Mouse (Mus musculus) neural tube, embryonic 15.5 days (tissue): Measurements from ENCODE around the gene Acoxl. TPM values are rescaled to one million over a fixed set of nuclear protein-coding genes. Genes with fewer than 3 reads are reported as not detected.

ENCODE experiments used
- ATAC-seq: fragments of 200-750 bp; cut with Nextera tagmentation; 2 replicates; pipeline ENCODE4 v1.8.0; 2017; ENCODE audit warnings: mild to moderate bottlenecking, moderate TSS enrichment, moderate library complexity; ENCODE audit not compliant: low FRiP score
- H3K27ac ChIP-seq: fragments of 300-500 bp; sonication (generic); replicated peaks from 2 replicates; pipeline ENCODE4 v1.5.1; 2015; ENCODE audit warnings: mild to moderate bottlenecking, inconsistent platforms
- H3K27me3 ChIP-seq: fragments of 300-500 bp; sonication (generic); replicated peaks from 2 replicates; pipeline ENCODE4 v1.6.1; 2015; ENCODE audit warnings: inconsistent platforms
- H3K36me3 ChIP-seq: fragments of 300-500 bp; sonication (generic); 2 replicates; pipeline ENCODE4 v1.6.1; 2015; ENCODE audit warnings: inconsistent platforms
- H3K4me1 ChIP-seq: fragments of 300-500 bp; sonication (generic); 2 replicates; pipeline ENCODE4 v1.6.1; 2015; ENCODE audit warnings: inconsistent platforms
- H3K4me2 ChIP-seq: fragments of 300-500 bp; sonication (generic); 2 replicates; pipeline ENCODE4 v1.6.1; 2015; ENCODE audit warnings: inconsistent platforms, mild to moderate bottlenecking, moderate library complexity
- H3K4me3 ChIP-seq: fragments of 300-500 bp; sonication (generic); replicated peaks from 2 replicates; pipeline ENCODE4 v1.5.1; 2015; ENCODE audit warnings: mild to moderate bottlenecking, inconsistent platforms
- H3K9ac ChIP-seq: fragments of 300-500 bp; sonication (generic); replicated peaks from 2 replicates; pipeline ENCODE4 v1.6.1; 2015; ENCODE audit warnings: mild to moderate bottlenecking, inconsistent platforms
- H3K9me3 ChIP-seq: fragments of 300-500 bp; sonication (generic); replicated peaks from 2 replicates; pipeline ENCODE4 v1.6.1; 2016; ENCODE audit warnings: inconsistent platforms
- WGBS: fragments of 180-500 bp; shearing (Covaris S2); methylation state at CpG from one replicate; pipeline ENCODE4 v1.1.7; 2015; ENCODE audit warnings: mixed read lengths; 5-methylcytosine and 5-hydroxymethylcytosine counted together
- polyA plus RNA-seq: library from polyadenylated mRNA; unstranded; fragments of >200 nt; fragmentation: Nextera tagmentation; extraction: Ambion mirVana; gene quantifications from 2 replicates; pipeline ENCODE4 v1.2.1, GENCODE M21; 2015

Acoxl gene
- polyA plus RNA-seq, 1 experiment from 2014 or later: 0.13 TPM

DNA sequence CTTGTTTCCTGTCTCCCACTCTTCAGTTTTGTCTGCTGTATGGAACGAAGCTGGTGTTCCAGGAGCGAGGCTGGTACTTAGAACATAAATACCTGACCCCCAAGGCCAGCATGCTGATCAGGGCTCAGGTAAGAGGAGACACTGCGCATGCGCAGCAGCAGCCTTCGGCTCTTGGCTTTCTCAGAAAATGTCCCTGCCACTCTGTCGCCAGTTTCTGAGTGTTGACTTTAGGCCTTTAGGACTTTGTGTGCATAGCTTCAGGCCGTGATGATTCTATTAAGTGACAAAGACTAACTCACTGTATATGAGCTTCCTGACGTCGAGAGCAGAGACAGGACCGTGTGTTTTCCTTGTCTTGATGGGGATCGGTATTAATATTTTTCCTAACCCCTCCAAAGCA lies 267.0 kb downstream of the Acoxl start:
- no peaks in the 10 kb centered on the region for H3K4me1 ChIP-seq
- H3K36me3 ChIP-seq: no peaks in the 10 kb centered on the region
- H3K9ac ChIP-seq: no peak overlapping the region
- H3K4me3 ChIP-seq: no peak overlapping the region
- WGBS: 87% methylated on average over 11 of the region's 11 CpGs
- no peak overlapping the region for H3K4me2 ChIP-seq
- no peaks in the 10 kb centered on the region for H3K9me3 ChIP-seq
- H3K27ac ChIP-seq: no peak overlapping the region
- ATAC-seq: no peak
- H3K27me3 ChIP-seq: no peaks in the 10 kb centered on the region

DNA sequence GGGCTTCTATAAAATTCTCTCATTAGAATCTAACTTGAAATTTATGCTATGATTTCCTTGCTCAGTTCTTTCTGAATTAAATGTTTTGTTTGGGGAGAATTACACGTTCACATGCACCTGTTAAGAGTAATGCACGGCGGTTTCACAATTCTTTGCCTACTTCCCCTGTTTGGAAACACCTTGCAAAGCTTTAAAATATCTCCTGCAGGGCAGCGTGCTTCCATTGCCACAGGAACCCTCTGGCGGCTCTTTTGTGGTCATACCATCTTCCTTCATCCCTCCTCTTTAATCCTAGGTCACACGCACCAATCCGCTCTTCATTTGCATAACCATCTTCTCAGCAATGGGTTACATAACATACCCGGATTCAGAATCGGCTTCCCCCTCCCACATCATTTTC lies 272.9 kb downstream of the Acoxl start:
- WGBS: 65% methylated on average over 9 of the region's 9 CpGs
- no peak overlapping the region for H3K4me3 ChIP-seq
- H3K27me3 ChIP-seq: no peaks in the 10 kb centered on the region
- H3K9ac ChIP-seq: no peak overlapping the region
- no peak for ATAC-seq
- no peaks in the 10 kb centered on the region for H3K9me3 ChIP-seq
- H3K4me1 ChIP-seq: no peaks in the 10 kb centered on the region
- H3K36me3 ChIP-seq: no peaks in the 10 kb centered on the region
- H3K27ac ChIP-seq: no peak overlapping the region
- no peak overlapping the region for H3K4me2 ChIP-seq

DNA sequence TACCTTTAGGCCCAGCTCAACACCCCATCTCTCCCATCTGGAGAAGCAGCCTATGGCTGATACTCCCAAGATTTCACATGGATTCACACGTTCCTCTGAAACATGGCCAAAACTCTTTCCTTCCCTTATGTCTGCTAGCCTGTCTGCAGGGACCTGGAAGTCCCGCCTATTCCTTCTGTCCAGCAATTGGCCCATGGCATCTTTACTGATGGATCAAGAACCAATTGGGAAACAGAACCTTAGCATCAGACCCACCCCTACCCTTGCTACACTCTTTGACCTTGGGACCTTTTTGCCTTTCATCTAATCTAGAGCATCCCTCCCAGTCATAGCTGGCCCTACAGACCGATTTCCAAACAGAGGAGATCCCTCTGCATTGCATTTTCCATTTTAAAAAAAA lies 275.9 kb downstream of the Acoxl start:
- Histone ChIP-seq H3K4me1 (no peaks in the 10 kb centered on the region), H3K9me3 (no peaks in the 10 kb centered on the region), H3K4me2 (no peak overlapping the region), H3K27me3 (no peaks in the 10 kb centered on the region), H3K36me3 (no peaks in the 10 kb centered on the region), H3K4me3 (no peak overlapping the region), H3K9ac (no peak overlapping the region), H3K27ac (no peak overlapping the region)
- WGBS: 85% methylated on average over 3 of the region's 3 CpGs
- ATAC-seq: no peak

DNA sequence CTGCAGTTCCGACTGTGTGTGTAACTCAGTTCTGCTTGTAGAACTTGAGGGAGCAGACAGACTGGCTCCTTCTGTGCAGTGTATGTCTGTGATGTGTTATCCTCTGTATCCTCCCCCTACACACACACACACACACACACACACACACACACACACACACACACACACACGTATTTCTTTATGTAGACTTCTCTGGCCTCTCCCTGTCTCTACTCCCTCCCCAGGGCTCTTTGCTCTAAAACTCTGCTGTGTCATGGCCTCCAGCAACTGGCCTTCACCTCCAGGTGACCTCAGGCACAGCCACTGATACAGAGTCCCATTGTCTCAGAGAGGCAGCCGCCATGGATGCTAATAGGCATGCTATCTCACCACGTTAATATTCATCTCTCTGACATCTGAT lies 276.9 kb downstream of the Acoxl start:
- Histone ChIP-seq H3K4me2 (no peak overlapping the region), H3K9me3 (no peaks in the 10 kb centered on the region), H3K27ac (no peak overlapping the region), H3K27me3 (no peaks in the 10 kb centered on the region), H3K4me3 (no peak overlapping the region), H3K9ac (no peak overlapping the region), H3K4me1 (no peaks in the 10 kb centered on the region), H3K36me3 (no peaks in the 10 kb centered on the region)
- WGBS: 32% methylated on average over 4 of the region's 4 CpGs
- ATAC-seq: no peak

DNA sequence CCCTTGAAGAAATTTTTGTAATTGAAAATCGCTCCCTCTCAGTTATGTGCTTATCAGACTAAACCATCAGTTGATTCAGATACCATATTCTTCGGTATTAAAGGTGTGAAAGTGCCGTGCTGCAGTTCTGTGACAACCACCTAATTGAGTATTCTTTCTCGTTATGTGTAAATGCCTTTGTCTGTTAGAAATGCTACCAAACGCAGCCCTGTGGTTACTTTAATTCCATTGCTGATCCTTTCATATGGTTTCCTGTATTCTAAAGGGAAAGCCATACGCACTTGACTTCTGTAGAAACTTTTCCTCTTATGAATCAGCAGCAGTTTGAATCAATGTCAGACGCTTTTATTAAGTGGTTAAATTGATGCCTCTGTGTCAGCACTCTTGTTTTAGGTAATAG lies 278.9 kb downstream of the Acoxl start:
- ATAC-seq: no peak

DNA sequence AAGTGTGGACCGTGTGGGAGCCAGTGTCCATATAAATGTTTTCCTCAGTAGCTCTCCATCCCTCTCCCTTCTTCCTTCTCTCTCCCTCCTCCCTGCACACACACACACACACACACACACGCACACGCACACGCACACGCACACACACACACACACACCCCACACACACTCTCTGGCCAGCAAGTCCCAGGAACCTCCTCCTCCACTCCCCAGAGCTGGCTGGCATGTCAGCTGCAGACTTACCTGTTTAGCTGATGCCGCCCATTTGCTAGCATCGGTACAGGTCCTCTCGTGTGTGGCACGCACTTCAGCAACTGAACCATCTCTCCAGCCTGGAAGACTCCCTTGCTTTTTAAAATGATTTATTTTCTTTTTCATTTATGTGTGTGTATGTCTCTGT lies 280.3 kb downstream of the Acoxl start:
- no peak overlapping the region for H3K27ac ChIP-seq
- no peak overlapping the region for H3K4me3 ChIP-seq

More for the DNA sequence above, 278.9 kb downstream of the Acoxl start:
- H3K9ac ChIP-seq: no peak overlapping the region
- peaks cover 10% of the 10 kb centered on the region for H3K27me3 ChIP-seq
- no peak overlapping the region for H3K27ac ChIP-seq
- H3K9me3 ChIP-seq: no peaks in the 10 kb centered on the region
- WGBS: 68% methylated on average over 7 of the region's 7 CpGs
- H3K4me2 ChIP-seq: no peak overlapping the region
- H3K4me3 ChIP-seq: no peak overlapping the region
- peaks cover 5% of the 10 kb centered on the region for H3K4me1 ChIP-seq
- no peaks in the 10 kb centered on the region for H3K36me3 ChIP-seq

DNA sequence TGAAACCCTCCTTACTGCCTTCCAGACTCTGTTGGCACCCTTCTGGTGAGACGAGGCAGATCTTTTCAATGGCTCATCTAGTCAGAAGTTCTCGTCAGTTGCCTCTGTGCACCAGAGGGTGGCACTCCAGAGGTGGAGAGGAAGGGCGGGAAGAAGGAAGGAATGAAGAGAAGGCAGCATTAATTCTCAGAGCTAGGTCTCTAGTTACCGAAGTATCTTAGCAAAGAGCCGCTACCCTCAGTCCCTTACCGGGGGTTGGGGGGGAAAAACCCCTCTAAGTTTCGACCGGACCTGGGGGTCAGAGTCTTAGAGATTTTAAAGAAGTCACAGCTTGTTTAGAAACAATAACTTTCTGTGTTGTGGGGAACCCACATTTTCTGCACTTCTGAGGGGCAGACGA lies 283.8 kb downstream of the Acoxl start:
- H3K9ac ChIP-seq: no peak overlapping the region
- WGBS: 1% methylated on average over 9 of the region's 9 CpGs
- H3K27ac ChIP-seq: no peak overlapping the region
- H3K9me3 ChIP-seq: no peaks in the 10 kb centered on the region
- H3K4me3 ChIP-seq: peak overlapping the region; percentile 70
- peak overlapping the region; percentile 100 for H3K4me2 ChIP-seq
- H3K4me1 ChIP-seq: peaks cover 45% of the 10 kb centered on the region
- ATAC-seq: no peak
- H3K36me3 ChIP-seq: no peaks in the 10 kb centered on the region
- H3K27me3 ChIP-seq: peaks cover 32% of the 10 kb centered on the region

More for the DNA sequence above, 280.3 kb downstream of the Acoxl start:
- H3K27me3 ChIP-seq: peaks cover 23% of the 10 kb centered on the region
- H3K9ac ChIP-seq: no peak overlapping the region
- ATAC-seq: no peak
- H3K4me2 ChIP-seq: no peak overlapping the region
- no peaks in the 10 kb centered on the region for H3K9me3 ChIP-seq
- peaks cover 18% of the 10 kb centered on the region for H3K4me1 ChIP-seq
- 93% methylated on average over 9 of the region's 9 CpGs for WGBS
- H3K36me3 ChIP-seq: no peaks in the 10 kb centered on the region

DNA sequence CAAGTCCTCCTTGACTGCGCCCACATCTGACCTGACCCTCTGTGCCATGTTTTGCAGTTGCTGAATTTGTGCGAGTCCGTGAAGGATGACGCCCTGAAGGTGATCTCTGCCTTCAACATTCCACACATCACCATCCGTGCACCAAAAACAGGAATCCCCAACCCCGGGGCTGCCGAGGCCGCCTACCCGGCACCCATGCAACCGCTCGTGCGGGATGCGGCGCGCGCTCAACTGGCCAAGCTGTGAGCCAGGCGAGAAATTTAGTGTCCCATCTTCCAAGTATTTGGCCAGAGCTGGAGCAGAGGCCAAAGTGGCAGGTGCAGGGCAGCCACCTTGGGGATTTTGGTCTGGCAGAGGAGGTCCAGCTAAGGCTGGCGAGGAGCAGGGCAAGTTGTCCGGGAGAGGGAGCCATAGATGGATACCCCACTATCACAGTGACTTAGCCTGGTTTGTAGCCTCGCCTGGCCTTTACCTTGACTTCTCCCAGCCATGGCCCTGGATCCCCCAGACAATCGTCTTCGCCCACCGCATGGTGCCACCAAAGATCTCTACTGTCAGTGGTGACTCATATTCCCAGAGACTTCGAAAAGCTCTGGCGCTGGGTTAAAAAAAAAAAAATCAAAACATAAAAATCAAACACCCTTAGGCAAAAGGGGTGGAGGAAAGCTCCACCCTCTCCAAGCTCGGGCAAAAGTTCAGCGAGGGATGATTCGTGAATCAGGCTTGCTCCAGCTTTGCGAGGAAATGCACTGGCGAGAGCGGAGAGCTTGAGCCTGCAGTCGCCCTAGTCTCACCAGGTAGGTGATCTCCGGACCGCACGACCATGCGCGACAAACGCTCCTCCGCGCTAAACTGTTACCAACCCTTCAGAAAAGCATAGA lies 284.5 kb downstream of the Acoxl start:
- no peak overlapping the region for H3K27ac ChIP-seq
- 2% methylated on average over 40 of the region's 40 CpGs for WGBS
- ATAC-seq: no peak

DNA sequence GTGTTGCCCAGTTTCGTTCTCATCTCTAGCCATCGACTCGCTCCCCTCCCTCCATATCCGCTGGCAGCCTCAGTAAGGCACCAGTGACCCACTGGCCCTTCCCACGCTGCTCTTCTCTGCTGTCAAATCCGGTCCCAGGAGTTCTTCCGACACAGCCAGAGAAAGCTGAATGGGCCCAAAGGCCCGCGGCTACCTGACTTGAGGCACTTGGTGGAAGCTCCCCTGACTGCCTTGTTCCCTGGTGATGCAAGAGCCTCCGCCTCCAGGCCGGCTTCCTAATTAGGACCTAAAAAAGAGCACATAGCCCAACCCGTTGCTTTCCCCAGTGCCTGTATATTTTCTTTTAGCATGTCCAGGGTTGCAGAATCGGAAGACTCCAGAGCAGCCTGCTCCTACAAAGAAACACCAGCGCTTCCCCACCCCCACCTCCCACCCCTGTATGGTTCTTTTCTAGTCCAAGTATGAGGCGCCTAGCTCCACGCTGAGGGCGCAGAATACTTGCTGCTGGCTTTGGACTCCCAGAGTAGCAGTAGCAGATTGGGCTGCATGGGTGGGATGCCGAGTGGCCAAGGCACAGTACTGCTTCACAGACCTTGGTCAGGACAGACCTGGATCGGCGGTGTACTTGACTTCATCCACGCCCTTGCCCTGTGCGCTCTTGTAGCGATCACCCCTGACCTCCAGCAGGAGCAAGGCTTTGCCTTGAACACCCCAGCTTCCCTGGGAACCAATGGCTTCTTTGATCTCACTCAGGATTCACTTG lies 285.4 kb downstream of the Acoxl start:
- peak overlapping the region; percentile 70 for H3K4me3 ChIP-seq
- no peaks in the 10 kb centered on the region for H3K36me3 ChIP-seq
- no peak for ATAC-seq
- no peak overlapping the region for H3K27ac ChIP-seq
- H3K27me3 ChIP-seq: peaks cover 32% of the 10 kb centered on the region
- H3K4me1 ChIP-seq: peaks cover 54% of the 10 kb centered on the region
- H3K9ac ChIP-seq: peak overlapping the region; percentile 41; the same call in 1 of the 2 replicates
- peak overlapping the region; percentile 100 for H3K4me2 ChIP-seq
- H3K9me3 ChIP-seq: no peaks in the 10 kb centered on the region
- WGBS: 4% methylated on average over 23 of the region's 23 CpGs

More for the DNA sequence above, 284.5 kb downstream of the Acoxl start:
- Histone ChIP-seq H3K4me2 (peak overlapping the region; percentile 100), H3K9me3 (no peaks in the 10 kb centered on the region), H3K27me3 (peaks cover 32% of the 10 kb centered on the region), H3K4me3 (peak overlapping the region; percentile 70), H3K9ac (0 out of 2 replicates have a peak overlapping the region, but pooled peaks have one; percentile 41), H3K36me3 (no peaks in the 10 kb centered on the region), H3K4me1 (peaks cover 47% of the 10 kb centered on the region)

DNA sequence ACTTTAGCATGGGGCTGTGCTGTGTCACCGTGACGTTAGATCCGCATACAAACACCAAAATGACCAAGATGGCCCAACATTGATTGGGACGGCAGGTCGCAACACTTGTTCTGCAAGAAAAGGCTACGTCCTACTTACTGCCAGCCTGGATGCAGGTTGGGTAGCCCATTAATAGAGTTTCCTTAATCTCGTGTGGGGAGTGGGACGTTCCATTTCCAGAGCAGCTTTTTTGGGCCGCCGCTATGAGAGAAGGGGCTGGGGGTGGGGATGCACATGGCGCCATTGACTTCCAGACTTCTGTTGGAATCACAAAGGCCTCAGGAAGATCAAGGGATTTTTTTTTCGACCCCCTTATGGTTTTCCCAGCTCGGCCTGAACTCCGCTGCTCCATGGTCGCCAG lies 286.0 kb downstream of the Acoxl start:
- peak overlapping the region; percentile 70 for H3K4me3 ChIP-seq
- no peaks in the 10 kb centered on the region for H3K9me3 ChIP-seq
- no peaks in the 10 kb centered on the region for H3K36me3 ChIP-seq
- peaks cover 54% of the 10 kb centered on the region for H3K4me1 ChIP-seq
- peak overlapping the region; percentile 100 for H3K4me2 ChIP-seq
- WGBS: 5% methylated on average over 15 of the region's 15 CpGs
- H3K27ac ChIP-seq: no peak overlapping the region
- H3K9ac ChIP-seq: 0 out of 2 replicates have a peak overlapping the region, but pooled peaks have one; percentile 68
- no peak for ATAC-seq
- H3K27me3 ChIP-seq: peaks cover 32% of the 10 kb centered on the region

DNA sequence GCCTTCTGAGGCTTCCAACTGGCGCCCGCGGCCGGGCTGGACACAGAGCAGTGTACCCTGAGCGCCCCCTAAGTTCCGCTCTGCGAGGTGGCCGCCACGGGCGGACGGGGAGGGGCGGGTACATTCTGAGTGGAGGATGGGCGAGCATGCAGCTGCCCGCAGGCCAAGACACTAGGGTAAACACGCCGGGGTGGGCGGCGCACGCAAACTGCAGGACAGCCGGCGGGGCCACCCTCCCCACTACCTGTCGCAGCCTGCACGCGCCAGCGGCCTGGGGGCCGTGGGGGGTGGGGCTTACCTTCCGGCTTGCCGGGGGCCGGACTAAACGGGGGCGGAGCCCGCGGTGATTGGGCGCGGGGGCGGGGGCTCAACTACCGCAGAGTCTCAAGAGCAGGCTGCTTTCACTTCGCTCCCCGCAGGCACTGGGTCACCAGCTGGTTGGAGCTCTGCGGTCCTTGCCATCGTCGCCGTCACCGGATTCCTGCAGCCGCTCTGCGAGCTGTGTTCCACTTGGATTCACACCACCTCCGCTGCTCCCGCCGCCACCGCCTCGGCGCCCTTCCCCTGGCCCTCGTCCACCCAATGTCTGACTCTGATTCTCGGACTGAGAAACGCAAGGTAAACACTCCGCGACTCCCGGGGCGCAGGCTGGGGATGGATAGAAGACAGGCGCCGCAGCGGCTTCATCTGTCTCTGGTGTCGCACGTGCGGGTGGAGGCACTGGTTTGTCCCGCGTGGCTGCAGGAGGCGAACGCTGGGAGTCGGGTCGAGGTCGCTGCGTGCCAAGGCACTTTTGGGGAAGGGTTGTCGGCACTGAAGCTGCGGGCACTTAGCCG lies 287.2 kb downstream of the Acoxl start, which contains the start of gene Bcl2l11:
Bcl2l11 (plus strand) TSS at position 404 of the 836 bp plus-strand sequence.
- no peaks in the 10 kb centered on the region for H3K9me3 ChIP-seq
- H3K4me3 ChIP-seq: peak within 1 kb of the TSS; percentile 70
- peaks cover 60% of the 10 kb centered on the region for H3K4me1 ChIP-seq
- H3K27me3 ChIP-seq: peaks cover 32% of the 10 kb centered on the region
- H3K4me2 ChIP-seq: peak within 1 kb of the TSS; percentile 100
- H3K9ac ChIP-seq: peak within 1 kb of the TSS; percentile 68
- peak within 1 kb of the TSS; percentile 78 for H3K27ac ChIP-seq
- under 1% methylated on average over 76 of the region's 76 CpGs for WGBS
- peak; percentile 84 for ATAC-seq
- no peaks in the 10 kb centered on the region for H3K36me3 ChIP-seq
